In the genomic region with DNA sequence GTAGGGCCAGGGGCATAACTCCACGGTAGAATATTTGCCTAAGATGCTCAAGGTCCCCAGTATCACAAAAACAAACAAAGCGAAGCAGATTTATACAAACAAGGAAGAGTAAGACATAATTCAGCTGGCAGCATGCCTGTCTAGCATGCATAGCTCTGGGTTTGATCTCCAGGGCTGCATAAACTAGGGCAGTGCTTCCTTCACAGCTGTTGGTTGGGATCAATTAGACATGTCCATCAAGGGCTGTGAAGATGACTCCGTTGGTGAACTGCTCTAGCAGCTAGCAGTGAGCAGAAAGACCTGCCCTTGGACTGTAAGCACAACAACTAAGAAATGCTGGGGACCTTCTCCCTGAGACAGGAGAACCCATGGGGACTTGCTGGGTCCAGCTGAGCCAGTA, we compare ENCODE assay signal across 14 mouse cellular contexts. TPM values are rescaled to one million over a fixed set of nuclear protein-coding genes. Genes with fewer than 3 reads are reported as not detected.
"Had no signal": no experiment of that assay in that cellular context is flagged by ENCODE, and none has a peak within 500 bp of the region (broad histone marks: within the 10 kb centered on the region; RNA-seq: fewer than 3 reads in every experiment).

No protein-coding gene starts in this region.

- ATAC-seq: liver, postnatal 0 days had no signal

- H3K9ac ChIP-seq: limb, embryonic 12.5 days; limb, embryonic 15.5 days; liver, embryonic 14.5 days; liver, postnatal 0 days; lung, embryonic 15.5 days had no signal

- H3K27ac ChIP-seq: limb, embryonic 12.5 days; limb, embryonic 15.5 days; liver, embryonic 14.5 days; lung, embryonic 15.5 days had no signal

- DNase-seq: left cerebral cortex, postnatal 4 days; liver, postnatal 0 days; lung, postnatal 10 days; lung, postnatal 4 days; midbrain, embryonic 14.5 days; thymus, adult 18-20 months; thymus, postnatal 36 days had no signal

- H3K9me3 ChIP-seq: limb, embryonic 15.5 days; lung, embryonic 15.5 days had no signal

- H3K36me3 ChIP-seq: limb, embryonic 12.5 days; limb, embryonic 15.5 days; lung, embryonic 15.5 days had no signal

- H3K27me3 ChIP-seq: limb, embryonic 12.5 days; limb, embryonic 15.5 days; lung, embryonic 15.5 days had no signal

- H3K4me2 ChIP-seq: limb, embryonic 12.5 days; limb, embryonic 15.5 days; liver, embryonic 11.5 days; lung, embryonic 15.5 days; midbrain, embryonic 11.5 days had no signal

- H3K4me3 ChIP-seq: limb, embryonic 12.5 days; limb, embryonic 15.5 days; lung, embryonic 15.5 days had no signal

RNA-seq across cellular contexts. Expression of a gene that starts 42.6 kb away (rescaled TPM):
- polyA plus RNA-seq: small intestine, adult 2 months had no signal

RNA-seq across cellular contexts. Expression of a gene that starts 42.9 kb away (rescaled TPM):
- polyA plus RNA-seq: small intestine, adult 2 months had no signal
